Mouse (Mus musculus) lung, postnatal 0 days (tissue): ENCODE measurements at regions not wholly inside any gene's neighbourhood (a gene's known extent, or its start where the extent isn't known, plus 50 kb on each side); places are given as distances from the start of the nearest gene placed in this dataset.

Experiments
- CTCF ChIP-seq: IDR thresholded peaks from 2 replicates; pipeline ENCODE4 v1.5.1; 2016; ENCODE audit warnings: antibody characterized with exemption, mild to moderate bottlenecking
- EP300 ChIP-seq: IDR thresholded peaks from 2 replicates; pipeline ENCODE4 v1.6.1; 2016; ENCODE audit warnings: antibody characterized with exemption, mild to moderate bottlenecking, control low read depth

- TF ChIP-seq EP300 (no peak), CTCF (no peak)
Measured at GRCm38 (mm10) chr2:106498735-106499134, 194.3 kb upstream of the Mpped2 start.
